Mouse (Mus musculus) MEL (cell line): ENCODE measurements around the gene Anapc13. TPM values are rescaled to one million over a fixed set of nuclear protein-coding genes. Genes with fewer than 3 reads are reported as not detected.
A peak's percentile ranks its signal among the peaks of the same experiment; 100 is the strongest.

Experiments
- DNase-seq: peaks from one replicate; pipeline ENCODE4 v3.0.0; 2011; ENCODE audit warnings: low read depth, low spot score
- H3K27ac ChIP-seq: 2 replicates; pipeline ENCODE4 v1.5.1; 2012; ENCODE audit warnings: low read depth, mild to moderate bottlenecking, control low read depth, low read length, moderate library complexity; ENCODE audit not compliant: control insufficient read depth
- H3K27me3 ChIP-seq, 2 experiments: fragments of 150-350 bp in 1 of 2; sonication (generic) in 1 of 2; 2 replicates each; pipeline ENCODE4 v1.6.1; 2012; ENCODE audit warnings: low read length in 2 of 2, mild to moderate bottlenecking in 2 of 2, improper control_type of control experiment in 1 of 2, moderate library complexity in 1 of 2; ENCODE audit not compliant: insufficient read depth in 2 of 2, control insufficient read depth in 1 of 2
- H3K36me3 ChIP-seq, 2 experiments: 2 replicates each; pipeline ENCODE4 v1.6.1; 2012 to 2014; ENCODE audit warnings: low read length in 2 of 2, improper control_type of control experiment in 1 of 2, inconsistent platforms in 1 of 2, mild to moderate bottlenecking in 1 of 2; ENCODE audit not compliant: insufficient read depth in 2 of 2, control insufficient read depth in 1 of 2
- H3K4me1 ChIP-seq, 2 experiments: fragments of 150-350 bp in 1 of 2; sonication (generic) in 1 of 2; 2 replicates each; pipeline ENCODE4 v1.6.1; 2012; ENCODE audit warnings: low read length in 2 of 2, improper control_type of control experiment in 1 of 2, mild to moderate bottlenecking in 1 of 2; ENCODE audit not compliant: insufficient read depth in 2 of 2, control insufficient read depth in 1 of 2
- H3K4me3 ChIP-seq, 2 experiments: fragments of 150-350 bp in 1 of 2; sonication (generic) in 1 of 2; 2 replicates each; pipeline ENCODE4 v1.5.1; 2012; ENCODE audit warnings: low read depth in 2 of 2, low read length in 2 of 2, mild to moderate bottlenecking in 2 of 2, moderate library complexity in 2 of 2, control low read depth in 1 of 2, improper control_type of control experiment in 1 of 2; ENCODE audit not compliant: control insufficient read depth in 1 of 2, insufficient read depth in 1 of 2
- H3K79me2 ChIP-seq: 2 replicates; pipeline ENCODE4 v1.6.1; 2012; ENCODE audit warnings: mild to moderate bottlenecking, low read length, moderate library complexity; ENCODE audit not compliant: control insufficient read depth, poor library complexity, insufficient read depth
- H3K9ac ChIP-seq: 2 replicates; pipeline ENCODE4 v1.6.1; 2012; ENCODE audit warnings: low read depth, mild to moderate bottlenecking, control low read depth, low read length, moderate library complexity; ENCODE audit not compliant: control insufficient read depth, poor library complexity, severe bottlenecking
- H3K9me3 ChIP-seq: fragments of 150-350 bp; sonication (generic); replicated peaks from 2 replicates; pipeline ENCODE4 v1.6.1; 2012; ENCODE audit warnings: mild to moderate bottlenecking, low read length, improper control_type of control experiment, moderate library complexity; ENCODE audit not compliant: insufficient read depth
- BHLHE40 ChIP-seq: IDR thresholded peaks from 2 replicates; pipeline ENCODE4 v1.6.1; 2012; ENCODE audit warnings: low read depth, mild to moderate bottlenecking, inconsistent platforms, low read length, improper control_type of control experiment, borderline replicate concordance
- CHD2 ChIP-seq: IDR thresholded peaks from 2 replicates; pipeline ENCODE4 v1.6.1; 2011; ENCODE audit warnings: low read length, improper control_type of control experiment
- CTCF ChIP-seq, 3 experiments: IDR thresholded peaks in 2 of 3; conservative IDR thresholded peaks in 1 of 3; 2 replicates each; pipeline ENCODE4 v1.5.1; 2011 to 2012; ENCODE audit warnings: low read length in 3 of 3, low read depth in 2 of 3, mild to moderate bottlenecking in 2 of 3, improper control_type of control experiment in 1 of 3, inconsistent platforms in 1 of 3, mixed read lengths in 1 of 3, moderate library complexity in 1 of 3; ENCODE audit not compliant: control insufficient read depth in 1 of 3, insufficient read depth in 1 of 3, poor library complexity in 1 of 3, severe bottlenecking in 1 of 3
- E2F4 ChIP-seq: IDR thresholded peaks from 2 replicates; pipeline ENCODE4 v1.6.1; 2011; ENCODE audit warnings: low read depth, low read length, improper control_type of control experiment, borderline replicate concordance
- ELF1 ChIP-seq: IDR thresholded peaks from 2 replicates; pipeline ENCODE4 v1.6.1; 2014; ENCODE audit warnings: low read depth, mild to moderate bottlenecking, inconsistent platforms, low read length, improper control_type of control experiment, moderate library complexity
- EP300 ChIP-seq, 2 experiments: IDR thresholded peaks; 2 replicates each; pipeline ENCODE4 v1.6.1; 2011; ENCODE audit warnings: improper control_type of control experiment in 2 of 2, low read length in 2 of 2, low read depth in 1 of 2, mild to moderate bottlenecking in 1 of 2
- GATA1 ChIP-seq: IDR thresholded peaks from 2 replicates; pipeline ENCODE4 v1.6.1; 2011; ENCODE audit warnings: low read depth, low read length, improper control_type of control experiment
- HCFC1 ChIP-seq: IDR thresholded peaks from 2 replicates; pipeline ENCODE4 v1.6.1; 2012; ENCODE audit warnings: low read depth, mild to moderate bottlenecking, inconsistent platforms, low read length, improper control_type of control experiment, moderate library complexity
- MAFK ChIP-seq: IDR thresholded peaks from 2 replicates; pipeline ENCODE4 v1.6.1; 2011; ENCODE audit warnings: low read depth, mild to moderate bottlenecking, low read length, improper control_type of control experiment, borderline replicate concordance
- MAZ ChIP-seq: IDR thresholded peaks from 2 replicates; pipeline ENCODE4 v1.6.1; 2012; ENCODE audit warnings: low read depth, mild to moderate bottlenecking, inconsistent platforms, low read length, improper control_type of control experiment
- MEF2A ChIP-seq: IDR thresholded peaks from 2 replicates; pipeline ENCODE4 v1.6.1; 2014; ENCODE audit warnings: low read depth, mild to moderate bottlenecking, inconsistent platforms, low read length, improper control_type of control experiment; ENCODE audit not compliant: poor library complexity, insufficient replicate concordance, severe bottlenecking; ENCODE audit errors: extremely low read depth
- MXI1 ChIP-seq: IDR thresholded peaks from 2 replicates; pipeline ENCODE4 v1.6.1; 2011; ENCODE audit warnings: mild to moderate bottlenecking, low read depth, low read length, improper control_type of control experiment
- MYC ChIP-seq: IDR thresholded peaks from 2 replicates; pipeline ENCODE4 v1.6.1; 2011; ENCODE audit warnings: low read depth, mild to moderate bottlenecking, low read length, improper control_type of control experiment, moderate library complexity
- NELFE ChIP-seq: IDR thresholded peaks from 2 replicates; pipeline ENCODE4 v1.6.1; 2011; ENCODE audit warnings: low read depth, low read length, improper control_type of control experiment
- NRF1 ChIP-seq: IDR thresholded peaks from 2 replicates; pipeline ENCODE4 v1.6.1; 2014; ENCODE audit warnings: low read depth, mild to moderate bottlenecking, inconsistent platforms, low read length, improper control_type of control experiment, moderate library complexity; ENCODE audit not compliant: poor library complexity, insufficient read depth, severe bottlenecking
- POLR2A ChIP-seq, 2 experiments: IDR thresholded peaks; 2 replicates each; pipeline ENCODE4 v1.6.1; 2011 to 2012; ENCODE audit warnings: low read length in 2 of 2, mild to moderate bottlenecking in 2 of 2, control low read depth in 1 of 2, improper control_type of control experiment in 1 of 2, low read depth in 1 of 2, moderate library complexity in 1 of 2; ENCODE audit not compliant: control insufficient read depth in 1 of 2, insufficient read depth in 1 of 2, poor library complexity in 1 of 2
- POLR2AphosphoS2 ChIP-seq: IDR thresholded peaks from 2 replicates; pipeline ENCODE4 v1.6.1; 2011; ENCODE audit warnings: low read length, improper control_type of control experiment
- POLR2AphosphoS5 ChIP-seq: IDR thresholded peaks from 2 replicates; pipeline ENCODE4 v1.6.1; 2012; ENCODE audit warnings: low read depth, borderline replicate concordance, mild to moderate bottlenecking, inconsistent platforms, low read length, moderate library complexity, mixed read lengths
- RAD21 ChIP-seq: IDR thresholded peaks from 2 replicates; pipeline ENCODE4 v1.6.1; 2011; ENCODE audit warnings: mild to moderate bottlenecking, low read depth, low read length, improper control_type of control experiment
- SIN3A ChIP-seq: IDR thresholded peaks from 2 replicates; pipeline ENCODE4 v1.6.1; 2012; ENCODE audit warnings: low read length, improper control_type of control experiment, inconsistent platforms
- TAL1 ChIP-seq: IDR thresholded peaks from 2 replicates; pipeline ENCODE4 v1.6.1; 2012; ENCODE audit warnings: mild to moderate bottlenecking, inconsistent platforms, low read length, moderate library complexity, mixed read lengths
- TBP ChIP-seq: IDR thresholded peaks from 2 replicates; pipeline ENCODE4 v1.8.0; 2011; ENCODE audit warnings: low read depth, low read length, improper control_type of control experiment
- UBTF ChIP-seq: IDR thresholded peaks from 2 replicates; pipeline ENCODE4 v1.6.1; 2012; ENCODE audit warnings: low read depth, mild to moderate bottlenecking, inconsistent platforms, low read length, improper control_type of control experiment, moderate library complexity, borderline replicate concordance; ENCODE audit not compliant: insufficient read depth
- USF1 ChIP-seq: IDR thresholded peaks from 2 replicates; pipeline ENCODE4 v1.6.1; 2014; ENCODE audit warnings: low read depth, mild to moderate bottlenecking, inconsistent platforms, low read length, improper control_type of control experiment, moderate library complexity
- USF2 ChIP-seq, 2 experiments: IDR thresholded peaks; 2 replicates each; pipeline ENCODE4 v1.6.1; 2011 to 2012; ENCODE audit warnings: improper control_type of control experiment in 2 of 2, low read length in 2 of 2, borderline replicate concordance in 1 of 2, inconsistent platforms in 1 of 2, low read depth in 1 of 2, mild to moderate bottlenecking in 1 of 2; ENCODE audit not compliant: insufficient read depth in 1 of 2
- ZC3H11A ChIP-seq: IDR thresholded peaks from 2 replicates; pipeline ENCODE4 v1.6.1; 2012; ENCODE audit warnings: low read depth, mild to moderate bottlenecking, inconsistent platforms, low read length, improper control_type of control experiment
- ZKSCAN1 ChIP-seq: IDR thresholded peaks from 2 replicates; pipeline ENCODE4 v1.6.1; 2012; ENCODE audit warnings: low read depth, mild to moderate bottlenecking, inconsistent platforms, low read length, improper control_type of control experiment, moderate library complexity
- ZNF384 ChIP-seq: IDR thresholded peaks from 2 replicates; pipeline ENCODE4 v1.6.1; 2012; ENCODE audit warnings: low read depth, mild to moderate bottlenecking, inconsistent platforms, low read length, improper control_type of control experiment
- polyA plus RNA-seq, 2 experiments: library from polyadenylated mRNA; stranded (reverse) in 1 of 2; unstranded in 1 of 2; fragments of >175 nt in 1 of 2; fragments of >200 nt in 1 of 2; gene quantifications; 2 replicates each; pipeline versions ENCODE4 v1.2.1 to v1.2.4; 2012; ENCODE audit warnings: low replicate concordance in 2 of 2, low read depth in 1 of 2; ENCODE audit not compliant: insufficient read length in 2 of 2, insufficient read depth in 1 of 2, missing spikeins in 1 of 2
- total RNA-seq: library from RNA; depleted of rRNA; stranded (reverse); fragments of 300-350 nt; gene quantifications from 2 replicates; pipeline ENCODE4 v1.2.3, GENCODE M21; 2012

Anapc13 gene
- total and polyA plus RNA-seq, 3 experiments: 89.9 to 113 TPM; not detected in 1

GRCm38 (mm10) chr9:102638963-102639362 lies 12.9 kb downstream of the Anapc13 start:
- Histone ChIP-seq H3K4me1 (peaks cover 0 to 2% of the 10 kb centered on the region in 2 experiments; a peak in 2 of 4 replicates), H3K9ac (peak overlapping the region; percentile 13), H3K9me3 (no peaks in the 10 kb centered on the region), H3K79me2 (no peaks in the 10 kb centered on the region), H3K36me3 (no peaks in the 10 kb centered on the region; a peak in 1 of 4 replicates), H3K27ac (peak overlapping the region; percentile 3; the same call in 1 of the 2 replicates), H3K4me3 (peak overlapping the region in 1 of 2 experiments; percentile 53; a peak in 2 of 4 replicates), H3K27me3 (no peaks in the 10 kb centered on the region)
- TF ChIP-seq ZNF384: no peak
- no peak for TF ChIP-seq TBP
- no peak for TF ChIP-seq MYC
- no peak for TF ChIP-seq MAFK
- TF ChIP-seq TAL1: no peak
- TF ChIP-seq MXI1: no peak
- TF ChIP-seq E2F4: no peak
- no peak for TF ChIP-seq NRF1
- TF ChIP-seq CHD2: no peak
- no peak for TF ChIP-seq MAZ
- no peak for TF ChIP-seq EP300 (IDR thresholded peaks at IDR 0.05; ENCODE audit: low read depth in 1 of 2, low read length in 2 of 2)
- TF ChIP-seq POLR2AphosphoS2: no peak
- TF ChIP-seq NELFE: no peak
- TF ChIP-seq MEF2A: no peak
- TF ChIP-seq POLR2AphosphoS5: no peak
- no peak for DNase-seq

GRCm38 (mm10) chr9:102639510-102639909 lies 13.4 kb downstream of the Anapc13 start:
- H3K9me3 ChIP-seq: no peaks in the 10 kb centered on the region
- peak; percentile 65 for DNase-seq
- H3K4me3 ChIP-seq: peak overlapping the region; percentile 42 to 57
- H3K36me3 ChIP-seq: no peaks in the 10 kb centered on the region; a peak in 1 of 4 replicates
- H3K79me2 ChIP-seq: no peaks in the 10 kb centered on the region
- H3K9ac ChIP-seq: peak overlapping the region; percentile 65
- TF ChIP-seq MYC (0 out of 2 replicates have a peak, but pooled peaks have one; percentile 12), USF2 (IDR thresholded peaks at IDR 0.05; ENCODE audit: borderline replicate concordance in 1 of 2, insufficient read depth in 1 of 2, low read depth in 1 of 2, low read length in 2 of 2) (no peak), USF1 (no peak), UBTF (no peak), NELFE (0 out of 2 replicates have a peak, but pooled peaks have one; percentile 31), ELF1 (no peak), GATA1 (peak; percentile 59), BHLHE40 (no peak), POLR2AphosphoS5 (no peak), MAFK (no peak), HCFC1 (peak; percentile 44; the same call in 1 of the 2 replicates), SIN3A (0 out of 2 replicates have a peak, but pooled peaks have one; percentile 18), ZKSCAN1 (no peak), POLR2AphosphoS2 (no peak), RAD21 (no peak), POLR2A (IDR thresholded peaks at IDR 0.05; ENCODE audit: control insufficient read depth in 1 of 2, insufficient read depth in 1 of 2, low read depth in 1 of 2, low read length in 2 of 2, poor library complexity in 1 of 2) (peak in 1 of 2 experiments; percentile 59; a peak in 2 of 4 replicates), ZC3H11A (no peak), CTCF (IDR thresholded peaks at IDR 0.05 in 2 of 3, conservative IDR thresholded peaks at IDR 0.05 in 1 of 3; ENCODE audit: control insufficient read depth in 1 of 3, insufficient read depth in 1 of 3, low read depth in 2 of 3, low read length in 3 of 3, poor library complexity in 1 of 3, severe bottlenecking in 1 of 3) (no peak), NRF1 (no peak)
- H3K4me1 ChIP-seq: peaks cover 0 to 2% of the 10 kb centered on the region in 2 experiments; a peak in 2 of 4 replicates
- H3K27ac ChIP-seq: no peak overlapping the region
- H3K27me3 ChIP-seq: no peaks in the 10 kb centered on the region
